Mouse (Mus musculus): Measurements from ENCODE around the gene D930020B18Rik.

- TF ChIP-seq POLR2A (IDR thresholded peaks at IDR 0.05; ENCODE audit: low read depth, low read length) = no peak
- no peak for TF ChIP-seq CTCF (IDR thresholded peaks at IDR 0.05; ENCODE audit: extremely low read depth, insufficient read depth, insufficient read length, insufficient replicate concordance)
Observed at GRCm38 (mm10) chr10:121596580-121596979, 44.8 kb upstream of the D930020B18Rik start.
